Mouse (Mus musculus) bone marrow, adult 2 months (tissue): ENCODE measurements around the gene Tanc2. TPM values are rescaled to one million over a fixed set of nuclear protein-coding genes. Genes with fewer than 3 reads are reported as not detected.

Experiments
- H3K27ac ChIP-seq: fragments of 200-500 bp; 2 replicates; pipeline ENCODE4 v1.5.1; 2012; ENCODE audit warnings: low read depth, mild to moderate bottlenecking, control low read depth, inconsistent platforms, low read length; ENCODE audit not compliant: control insufficient read depth, poor library complexity, insufficient read depth
- H3K4me1 ChIP-seq: fragments of 200-500 bp; 2 replicates; pipeline ENCODE4 v1.6.1; 2011; ENCODE audit warnings: low read length; ENCODE audit not compliant: control insufficient read depth, insufficient read depth
- H3K4me3 ChIP-seq: fragments of 200-500 bp; replicated peaks from 2 replicates; pipeline ENCODE3; 2011; ENCODE audit warnings: mild to moderate bottlenecking, low read depth, low read length, control low read depth; ENCODE audit not compliant: control insufficient read depth
- CTCF ChIP-seq: fragments of 200-500 bp; IDR thresholded peaks from 2 replicates; pipeline ENCODE4 v1.5.1; 2011; ENCODE audit warnings: low read length, control low read depth; ENCODE audit not compliant: control insufficient read depth, insufficient read depth
- POLR2A ChIP-seq: fragments of 200-500 bp; IDR thresholded peaks from 2 replicates; pipeline ENCODE4 v1.6.1; 2011; ENCODE audit warnings: low read depth, mild to moderate bottlenecking, control low read depth, low read length, borderline replicate concordance; ENCODE audit not compliant: control insufficient read depth
- WGBS: fragments of 180-500 bp; shearing (Covaris S2); methylation state at CpG from one replicate; pipeline ENCODE4 v1.1.7; 2018; 5-methylcytosine and 5-hydroxymethylcytosine counted together
- polyA plus RNA-seq: library from polyadenylated mRNA; stranded (reverse); fragments of >200 nt; gene quantifications from 2 replicates; pipeline ENCODE4 v1.2.4, GENCODE M21; 2011; ENCODE audit warnings: low replicate concordance; ENCODE audit not compliant: missing spikeins, insufficient read depth, insufficient read length

Gene Tanc2
- polyA plus RNA-seq, 1 experiment, result 5.7 TPM

DNA sequence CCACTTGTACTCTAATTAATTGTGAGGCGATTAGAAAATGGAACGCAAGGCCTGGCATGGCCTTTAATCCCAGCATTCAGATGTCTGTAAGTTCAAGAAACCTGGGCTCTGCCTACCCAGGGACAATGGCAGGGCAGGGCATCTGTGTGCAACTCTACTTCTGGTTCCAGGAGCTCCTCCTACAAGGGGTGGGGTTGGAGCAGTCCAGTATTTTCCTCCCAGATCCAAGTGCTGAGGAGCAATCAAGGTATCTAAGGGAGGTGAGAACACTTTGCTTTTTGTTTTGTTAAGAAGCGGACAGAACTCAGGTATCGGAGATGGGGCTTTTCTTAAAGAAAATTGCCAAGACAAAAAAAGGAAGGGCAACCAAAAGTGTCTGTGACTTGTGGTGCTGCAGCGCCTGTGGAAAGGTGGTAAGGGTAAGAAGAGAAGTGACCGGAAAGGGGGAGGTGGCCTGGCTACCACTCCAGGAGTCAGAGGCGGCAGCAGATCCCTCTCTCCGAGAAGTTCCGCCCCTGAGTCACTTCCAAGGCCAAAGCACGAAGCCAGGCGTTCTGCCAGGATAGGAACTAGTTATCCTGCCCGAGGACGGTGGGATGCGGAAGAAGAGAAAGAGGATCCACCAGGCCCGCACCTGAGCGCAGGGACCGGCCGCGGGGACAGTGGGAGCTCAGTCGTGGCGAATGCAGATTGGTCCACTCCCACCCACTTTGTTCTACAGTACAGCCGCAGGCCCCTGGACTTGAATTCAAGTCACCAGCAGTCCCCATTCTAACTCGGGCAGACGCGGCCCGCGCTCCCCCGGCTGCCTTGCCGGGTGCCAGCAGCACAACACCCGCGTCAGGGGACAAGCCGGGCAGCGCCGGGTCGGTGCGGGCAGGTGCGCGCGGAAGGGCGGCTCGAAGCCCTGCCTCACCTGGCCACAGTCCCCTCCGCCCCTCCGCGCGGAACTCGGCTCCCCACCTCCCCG lies 353.6 kb downstream of the Tanc2 start:
- Histone ChIP-seq H3K4me3 (peak overlapping the region; percentile 45), H3K4me1 (no peaks in the 10 kb centered on the region), H3K27ac (no peak overlapping the region)
- TF ChIP-seq POLR2A (no peak), CTCF (no peak)
- 11% methylated on average over 44 of the region's 47 CpGs for WGBS

DNA sequence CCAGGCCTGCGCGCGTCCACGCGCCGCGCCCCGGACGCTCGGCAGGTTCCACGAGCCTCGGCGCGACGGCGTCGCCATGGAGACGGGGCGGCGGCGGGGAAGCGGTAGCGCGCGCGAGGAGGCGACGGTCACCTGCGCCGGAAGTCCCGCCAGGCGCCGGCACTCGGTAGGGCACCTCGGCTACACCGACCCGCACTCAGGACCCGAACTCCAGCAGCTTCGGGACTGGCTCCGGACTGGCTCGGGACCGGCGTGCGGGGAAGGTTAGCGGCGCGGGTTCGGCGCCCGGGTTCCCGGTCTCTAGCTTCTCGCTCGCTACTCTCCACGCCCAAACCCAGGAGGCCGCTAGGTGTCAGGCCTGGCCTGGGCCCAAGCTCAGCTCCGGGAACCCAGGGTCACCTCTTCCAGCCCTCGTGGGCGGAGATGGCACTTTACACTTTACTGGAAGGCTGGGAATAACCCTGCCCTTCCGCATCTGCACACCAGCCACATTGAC lies 354.4 kb downstream of the Tanc2 start:
- H3K4me3 ChIP-seq, result peak overlapping the region; percentile 45
- no peak overlapping the region for H3K27ac ChIP-seq
- 2% methylated on average over 59 of the region's 59 CpGs for WGBS
- no peaks in the 10 kb centered on the region for H3K4me1 ChIP-seq
- TF ChIP-seq POLR2A (no peak), CTCF (peak; percentile 25; the same call in 1 of the 2 replicates)

- Histone ChIP-seq H3K4me3 (no peak overlapping the region), H3K27ac (no peak overlapping the region), H3K4me1 (no peaks in the 10 kb centered on the region)
- 82% methylated on average over 16 of the region's 16 CpGs for WGBS
- TF ChIP-seq POLR2A (no peak), CTCF (no peak)
Observed at GRCm38 (mm10) chr11:105944770-105945672, 355.2 kb downstream of the Tanc2 start.

DNA sequence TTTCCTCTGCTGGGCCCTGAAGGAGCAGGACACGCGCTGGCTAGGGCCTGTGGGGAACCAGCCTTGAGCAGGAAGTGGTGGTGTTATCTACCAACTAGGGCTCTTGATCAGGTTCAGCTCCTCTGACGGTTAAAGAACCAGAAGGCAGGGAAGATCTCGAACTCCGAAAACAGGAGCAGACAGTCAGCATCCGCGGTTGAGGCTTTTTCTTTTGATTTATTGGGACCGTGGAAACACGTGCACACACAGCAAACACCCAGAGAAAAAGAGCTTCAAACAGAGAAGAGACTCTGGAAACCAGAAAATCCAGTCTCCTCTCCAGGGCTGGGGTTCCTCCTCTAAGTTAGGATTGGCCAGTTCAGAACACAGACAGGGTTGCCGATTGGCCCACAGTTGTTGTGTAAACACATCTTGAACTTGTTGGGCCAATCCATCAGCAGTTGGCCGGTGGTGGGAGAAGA lies 356.9 kb downstream of the Tanc2 start:
- Histone ChIP-seq H3K4me1 (no peaks in the 10 kb centered on the region), H3K27ac (no peak overlapping the region), H3K4me3 (no peak overlapping the region)
- 17% methylated on average over 11 of the region's 11 CpGs for WGBS
- TF ChIP-seq CTCF (no peak), POLR2A (no peak)

DNA sequence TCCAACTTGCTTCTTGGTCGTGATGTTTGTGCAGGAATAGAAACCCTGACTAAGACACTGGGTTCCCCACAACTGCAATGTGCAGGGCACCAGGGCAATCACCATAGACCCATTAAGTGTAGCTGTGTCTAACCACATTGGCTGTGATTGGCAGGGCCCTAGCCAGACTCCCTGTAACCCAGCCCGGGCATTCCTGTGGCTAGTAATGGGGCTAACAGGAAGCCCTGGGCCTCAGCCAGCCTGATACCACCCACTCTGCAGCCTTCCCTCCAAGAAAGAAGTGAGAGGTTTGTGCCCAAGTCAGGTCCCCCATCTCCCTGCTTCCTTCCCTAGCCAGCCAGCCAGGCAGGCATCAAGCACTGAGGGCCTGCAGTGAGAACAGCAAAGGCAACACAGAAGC lies 358.5 kb downstream of the Tanc2 start:
- H3K4me3 ChIP-seq, result no peak overlapping the region
- H3K4me1 ChIP-seq, result no peaks in the 10 kb centered on the region
- 6% methylated on average over 2 of the region's 2 CpGs for WGBS

GRCm38 (mm10) chr11:105950519-105950918 lies 360.7 kb downstream of the Tanc2 start:
- Histone ChIP-seq H3K4me3 (no peak overlapping the region), H3K27ac (no peak overlapping the region), H3K4me1 (no peaks in the 10 kb centered on the region)
- whole genome bisulfite sequencing, result 78% methylated on average over 4 of the region's 4 CpGs
- TF ChIP-seq CTCF, result no peak
- TF ChIP-seq POLR2A, result no peak

More for the DNA sequence above, 358.5 kb downstream of the Tanc2 start:
- no peak for TF ChIP-seq POLR2A
- TF ChIP-seq CTCF, result no peak
- H3K27ac ChIP-seq, result no peak overlapping the region

- 76% methylated on average over 3 of the region's 3 CpGs for WGBS
- Histone ChIP-seq H3K27ac (no peak overlapping the region), H3K4me1 (no peaks in the 10 kb centered on the region), H3K4me3 (no peak overlapping the region)
- TF ChIP-seq CTCF (no peak), POLR2A (no peak)
Observed at GRCm38 (mm10) chr11:105951601-105952044, 361.8 kb downstream of the Tanc2 start.

DNA sequence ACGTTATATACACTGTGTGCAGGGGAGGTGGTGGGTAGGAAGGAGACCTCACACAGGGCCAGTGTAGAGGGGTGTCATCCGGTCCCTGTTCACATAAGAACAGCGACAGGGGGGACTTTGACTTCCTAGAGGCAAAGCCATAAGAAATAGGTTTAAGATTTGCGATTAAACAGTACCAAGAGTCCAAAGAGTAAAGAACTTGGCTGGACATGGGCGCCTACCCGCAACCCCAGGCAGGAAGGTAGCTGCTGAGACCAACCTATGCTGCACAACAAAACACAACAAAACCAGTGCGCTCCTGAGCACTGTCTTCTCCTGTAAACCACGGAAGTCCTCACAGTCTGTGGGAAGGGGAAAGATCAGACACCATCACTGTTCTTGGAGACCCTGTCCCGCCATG lies 362.3 kb downstream of the Tanc2 start:
- no peak overlapping the region for H3K4me3 ChIP-seq
- no peak overlapping the region for H3K27ac ChIP-seq
- TF ChIP-seq CTCF (no peak), POLR2A (no peak)
- H3K4me1 ChIP-seq, result no peaks in the 10 kb centered on the region
- 86% methylated on average over 9 of the region's 9 CpGs for WGBS
